Mouse (Mus musculus) heart, adult 2 months (tissue): ENCODE measurements around the gene Gprin2. TPM values are rescaled to one million over a fixed set of nuclear protein-coding genes. Genes with fewer than 3 reads are reported as not detected.

Experiments
- DNase-seq, 2 experiments: peaks; one replicate each; pipeline ENCODE4 v3.0.0; 2021
- H3K27ac ChIP-seq: fragments of 200-600 bp; 2 replicates; pipeline ENCODE4 v1.8.1; 2022
- H3K27me3 ChIP-seq: fragments of 200-500 bp; 2 replicates; pipeline ENCODE4 v1.6.1; 2012; ENCODE audit warnings: mild to moderate bottlenecking, low read length, inconsistent platforms, mixed read lengths; ENCODE audit not compliant: control insufficient read depth, insufficient read depth
- H3K36me3 ChIP-seq: fragments of 200-500 bp; 2 replicates; pipeline ENCODE4 v1.6.1; 2012; ENCODE audit warnings: low read length, inconsistent platforms; ENCODE audit not compliant: control insufficient read depth, insufficient read depth
- H3K4me1 ChIP-seq: fragments of 200-500 bp; 2 replicates; pipeline ENCODE4 v1.6.1; 2011; ENCODE audit warnings: low read length; ENCODE audit not compliant: control insufficient read depth, insufficient read depth
- H3K4me3 ChIP-seq: fragments of 200-600 bp; 2 replicates; pipeline ENCODE4 v1.8.1; 2022
- H3K79me2 ChIP-seq: fragments of 200-500 bp; replicated peaks from 2 replicates; pipeline ENCODE4 v1.6.1; 2012; ENCODE audit warnings: mild to moderate bottlenecking, inconsistent platforms, low read length, moderate library complexity, mixed read lengths; ENCODE audit not compliant: control insufficient read depth, insufficient read depth
- H3K9ac ChIP-seq: fragments of 200-500 bp; 2 replicates; pipeline ENCODE4 v1.6.1; 2012; ENCODE audit warnings: low read depth, mild to moderate bottlenecking, control low read depth, inconsistent platforms, low read length, mixed read lengths
- CTCF ChIP-seq: fragments of 200-600 bp; IDR thresholded peaks from 2 replicates; pipeline ENCODE4 v1.8.1; 2022; ENCODE audit warnings: antibody characterized with exemption, mild to moderate bottlenecking, moderate library complexity
- EP300 ChIP-seq: fragments of 200-500 bp; IDR thresholded peaks from 2 replicates; pipeline ENCODE4 v1.6.1; 2011; ENCODE audit warnings: low read depth, low read length, control low read depth; ENCODE audit not compliant: insufficient read depth
- POLR2A ChIP-seq: fragments of 200-500 bp; IDR thresholded peaks from 2 replicates; pipeline ENCODE4 v1.6.1; 2011; ENCODE audit warnings: mild to moderate bottlenecking, low read depth, low read length, control low read depth; ENCODE audit not compliant: insufficient read depth
- WGBS: fragments of 180-500 bp; shearing (Covaris S2); methylation state at CpG from one replicate; pipeline ENCODE4 v1.1.7; 2018; 5-methylcytosine and 5-hydroxymethylcytosine counted together
- intact Hi-C: fragments of 180-260 bp; cut with DNase I; formaldehyde crosslinking; loops from one replicate; pipeline ENCODE4 v1.15.1; 2025
- polyA plus RNA-seq: library from polyadenylated mRNA; depleted of rRNA; stranded (reverse); fragments of >200 nt; gene quantifications from 2 replicates; pipeline ENCODE4 v1.2.3, GENCODE M21; 2012
- total RNA-seq, 2 experiments: library from RNA; stranded (reverse); gene quantifications; 2 replicates each; pipeline ENCODE4 v1.2.3; 2021

Gene Gprin2
- total and polyA plus RNA-seq, 3 experiments = 0.10 to 0.26 (median 0.23) TPM

DNA sequence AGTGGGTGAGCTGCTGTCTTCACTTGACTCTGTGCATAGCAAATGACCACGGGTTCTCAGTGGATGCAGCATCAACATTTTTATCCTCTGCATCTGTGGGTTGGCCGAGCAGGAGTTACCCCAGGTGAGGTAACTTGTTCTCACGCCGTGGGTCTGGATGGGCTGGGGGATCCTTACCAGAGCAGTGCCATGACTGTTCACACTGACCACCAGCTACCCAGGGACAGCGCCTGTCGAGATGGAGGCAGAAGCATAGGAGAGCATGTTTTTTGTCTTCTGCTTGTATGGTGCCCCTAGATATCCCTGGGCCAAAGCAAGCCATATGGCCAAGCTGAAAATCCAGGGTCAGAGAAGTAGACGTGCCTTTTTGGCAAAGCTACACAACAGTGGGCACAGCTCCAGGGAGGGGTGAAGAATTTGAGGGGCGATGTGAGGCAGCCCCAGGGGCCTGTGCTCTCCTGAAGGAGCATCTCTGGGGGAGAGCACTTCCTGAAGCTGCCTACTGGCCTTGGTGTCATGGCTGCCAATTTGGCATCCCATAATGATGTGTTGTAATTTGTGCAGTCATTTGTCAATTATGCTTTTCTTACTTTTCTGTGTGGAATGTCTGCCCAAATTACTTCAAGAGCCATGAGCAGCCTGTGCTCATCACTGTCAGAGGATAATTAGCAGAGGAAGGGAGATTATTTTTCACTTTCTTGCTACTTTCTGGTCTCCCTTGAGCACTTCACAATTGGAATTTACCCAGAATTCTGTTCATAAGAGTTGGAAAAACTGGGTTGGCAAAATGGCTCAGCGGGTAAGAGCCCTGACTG, 31.6 kb upstream of the Gprin2 start:
- H3K4me3 ChIP-seq = no peak overlapping the region
- no peak for DNase-seq
- intact Hi-C loops = no loop called here
- no peaks in the 10 kb centered on the region for H3K4me1 ChIP-seq
- H3K79me2 ChIP-seq = no peaks in the 10 kb centered on the region
- H3K36me3 ChIP-seq = no peaks in the 10 kb centered on the region
- 85% methylated on average over 9 of the region's 9 CpGs for WGBS
- H3K27ac ChIP-seq = no peak overlapping the region
- no peaks in the 10 kb centered on the region for H3K27me3 ChIP-seq
- TF ChIP-seq EP300 = no peak
- no peak for TF ChIP-seq CTCF
- H3K9ac ChIP-seq = no peak overlapping the region

DNA sequence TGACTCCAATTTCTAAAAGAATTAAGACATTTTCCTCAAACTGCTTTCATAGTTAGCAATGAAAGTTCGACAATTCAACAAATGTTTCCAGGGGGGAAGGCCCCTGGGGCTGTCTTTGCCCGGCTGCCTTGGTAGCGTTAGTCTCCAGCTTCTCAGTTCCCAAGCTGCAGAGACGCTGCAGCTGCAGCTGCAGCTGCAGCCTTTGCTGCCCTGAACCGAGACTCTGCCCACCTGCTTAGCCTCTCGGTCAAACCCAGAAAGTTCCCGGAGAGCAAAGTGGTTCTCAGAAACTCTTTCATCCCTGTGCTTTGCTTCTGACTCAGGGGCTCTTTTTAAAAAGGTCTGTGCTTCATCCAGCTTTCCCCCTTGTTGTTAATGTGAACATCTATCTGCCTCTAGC, 30.9 kb upstream of the Gprin2 start:
- no peaks in the 10 kb centered on the region for H3K36me3 ChIP-seq
- no peak for TF ChIP-seq EP300
- no peak for TF ChIP-seq POLR2A
- no peaks in the 10 kb centered on the region for H3K27me3 ChIP-seq
- H3K4me1 ChIP-seq = no peaks in the 10 kb centered on the region
- no peaks in the 10 kb centered on the region for H3K79me2 ChIP-seq
- DNase-seq = no peak
- intact Hi-C loops = no loop called here
- H3K27ac ChIP-seq = no peak overlapping the region
- no peak overlapping the region for H3K9ac ChIP-seq
- H3K4me3 ChIP-seq = no peak overlapping the region
- WGBS = 84% methylated on average over 7 of the region's 7 CpGs

DNA sequence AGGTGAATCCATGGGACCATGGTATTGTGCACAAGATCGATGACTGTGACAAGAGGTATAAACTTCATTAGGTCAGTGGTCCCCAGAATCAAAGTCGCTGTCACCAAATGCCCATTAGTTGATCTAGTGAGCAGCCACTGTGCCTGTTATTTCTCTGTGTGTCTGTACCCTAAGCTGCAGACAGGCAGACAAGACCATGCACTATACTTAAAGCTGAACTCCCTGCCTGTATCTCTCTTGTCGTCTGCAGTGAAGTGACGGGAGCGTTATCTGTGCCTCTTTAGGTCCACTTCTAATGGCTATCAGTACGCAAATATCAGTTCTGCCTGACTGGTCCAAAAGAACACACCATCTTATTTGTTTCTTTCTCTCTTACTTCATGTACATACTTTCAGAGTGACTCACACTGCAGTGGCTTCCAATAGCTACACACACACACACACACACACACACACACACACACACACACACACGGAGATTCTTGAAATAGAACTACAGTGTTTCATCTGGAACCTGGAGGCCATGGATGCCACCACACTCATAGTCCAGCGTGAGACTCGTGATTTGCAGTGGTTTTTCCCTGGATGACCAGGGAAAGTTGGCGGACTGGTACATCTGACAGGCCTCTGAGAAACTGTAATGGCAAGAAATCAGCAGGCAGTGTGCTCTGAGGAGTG, 27.5 kb upstream of the Gprin2 start:
- intact Hi-C loops = no loop called here
- no peak for TF ChIP-seq EP300
- no peak for TF ChIP-seq CTCF
- TF ChIP-seq POLR2A = no peak
- WGBS = 41% methylated on average over 10 of the region's 10 CpGs
- H3K4me3 ChIP-seq = no peak overlapping the region
- H3K36me3 ChIP-seq = no peaks in the 10 kb centered on the region
- no peaks in the 10 kb centered on the region for H3K4me1 ChIP-seq
- H3K27me3 ChIP-seq = no peaks in the 10 kb centered on the region
- H3K27ac ChIP-seq = no peak overlapping the region
- H3K9ac ChIP-seq = no peak overlapping the region
- no peaks in the 10 kb centered on the region for H3K79me2 ChIP-seq
- no peak for DNase-seq

DNA sequence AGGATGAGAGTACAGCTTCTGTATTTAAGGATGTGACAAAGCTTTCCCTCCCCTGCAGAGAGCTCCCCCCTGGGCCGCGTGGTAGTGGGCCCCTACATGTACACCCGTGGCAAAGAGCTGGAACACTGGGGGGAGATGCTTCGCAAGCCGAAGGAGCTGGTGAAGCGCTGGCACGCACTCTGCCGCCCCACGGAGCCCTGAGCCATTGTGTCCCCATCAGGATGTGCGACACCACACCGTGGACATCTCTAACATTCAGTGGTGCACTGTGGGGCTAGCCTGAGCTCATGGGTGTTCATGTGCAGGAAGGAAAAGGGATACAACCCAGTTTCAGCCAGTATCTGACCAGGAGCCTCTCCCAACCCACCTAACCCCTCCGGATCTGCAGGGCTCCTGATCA, 26.5 kb upstream of the Gprin2 start:
- TF ChIP-seq CTCF = no peak
- TF ChIP-seq POLR2A = no peak
- TF ChIP-seq EP300 = no peak
- WGBS = 80% methylated on average over 12 of the region's 12 CpGs
- no peak overlapping the region for H3K9ac ChIP-seq
- H3K36me3 ChIP-seq = no peaks in the 10 kb centered on the region
- no peak overlapping the region for H3K27ac ChIP-seq
- intact Hi-C loops = no loop called here
- DNase-seq = no peak
- no peaks in the 10 kb centered on the region for H3K27me3 ChIP-seq
- H3K4me3 ChIP-seq = no peak overlapping the region
- no peaks in the 10 kb centered on the region for H3K79me2 ChIP-seq
- no peaks in the 10 kb centered on the region for H3K4me1 ChIP-seq

DNA sequence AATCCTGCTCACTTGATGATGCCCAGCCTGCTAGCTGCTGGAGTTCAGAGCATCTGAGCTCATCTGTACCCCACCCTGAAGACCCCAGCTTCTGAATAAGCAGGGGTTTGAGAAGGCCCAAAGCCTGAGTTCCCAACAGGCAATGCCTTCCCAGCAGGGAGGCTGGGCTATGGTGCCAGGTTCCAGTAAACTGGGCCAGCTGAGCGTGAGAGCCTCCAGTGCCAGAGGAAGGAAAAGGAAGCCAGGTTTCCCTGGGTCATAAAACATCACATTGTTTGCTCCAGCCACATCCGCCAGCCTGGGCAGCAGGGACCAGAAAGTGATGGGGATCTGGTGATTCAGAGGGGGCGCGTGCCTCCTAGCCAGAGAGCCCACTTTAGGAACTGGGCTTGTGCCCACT, 25.1 kb upstream of the Gprin2 start:
- H3K27me3 ChIP-seq = no peaks in the 10 kb centered on the region
- H3K4me1 ChIP-seq = peaks cover under 1% of the 10 kb centered on the region; the same call in 1 of the 2 replicates
- H3K79me2 ChIP-seq = no peaks in the 10 kb centered on the region
- DNase-seq = no peak
- no peaks in the 10 kb centered on the region for H3K36me3 ChIP-seq
- H3K27ac ChIP-seq = no peak overlapping the region
- no peak overlapping the region for H3K9ac ChIP-seq
- no peak for TF ChIP-seq POLR2A
- TF ChIP-seq EP300 = no peak
- TF ChIP-seq CTCF = no peak
- intact Hi-C loops = no loop called here
- no peak overlapping the region for H3K4me3 ChIP-seq
- WGBS = 58% methylated on average over 4 of the region's 4 CpGs

DNA sequence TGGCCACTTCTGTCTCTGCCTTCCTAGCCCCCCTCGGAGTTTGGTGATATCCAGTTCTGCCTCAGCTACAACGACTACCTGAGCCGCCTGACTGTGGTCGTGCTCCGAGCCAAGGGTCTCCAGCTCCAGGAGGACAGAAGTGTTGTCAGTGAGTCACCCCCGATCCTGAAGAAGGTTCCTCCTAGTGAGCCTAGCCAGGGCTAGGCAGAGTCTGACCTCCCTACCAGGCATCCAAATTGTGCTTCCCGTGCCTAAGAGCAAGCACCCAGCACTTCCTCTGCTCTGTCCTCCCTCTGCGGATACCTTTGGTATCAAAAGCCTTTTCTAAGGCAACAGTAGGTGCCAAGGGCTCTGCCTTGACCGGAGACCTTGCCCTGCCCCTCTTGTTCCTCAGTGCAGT, 24.5 kb upstream of the Gprin2 start:
- intact Hi-C loops = no loop called here
- TF ChIP-seq EP300 (no peak), POLR2A (no peak), CTCF (no peak)
- no peak overlapping the region for H3K9ac ChIP-seq
- H3K36me3 ChIP-seq = no peaks in the 10 kb centered on the region
- H3K79me2 ChIP-seq = no peaks in the 10 kb centered on the region
- 81% methylated on average over 9 of the region's 9 CpGs for WGBS
- no peak overlapping the region for H3K27ac ChIP-seq
- no peak for DNase-seq
- H3K4me1 ChIP-seq = peaks cover 1% of the 10 kb centered on the region; the same call in 1 of the 2 replicates
- H3K27me3 ChIP-seq = no peaks in the 10 kb centered on the region
- H3K4me3 ChIP-seq = no peak overlapping the region
